Mouse (Mus musculus) adrenal gland, postnatal 4 days (tissue): Measurements from ENCODE around the gene 9430015G10Rik. TPM values are rescaled to one million over a fixed set of nuclear protein-coding genes. Genes with fewer than 3 reads are reported as not detected.
A peak's percentile ranks its signal among the peaks of the same experiment; 100 is the strongest.

Experiments
- DNase-seq, 2 experiments: peaks; one replicate each; pipeline ENCODE4 v3.0.0; 2021 to 2022; ENCODE audit warnings: low spot score in 2 of 2, mixed read lengths in 2 of 2
- long read RNA-seq, 2 experiments: library from polyadenylated mRNA; stranded (forward); transcript quantifications; one replicate each; pipeline ENCODE4 v2.0.0; 2021
- total RNA-seq, 2 experiments: library from RNA; stranded (reverse); gene quantifications; 2 replicates each; pipeline ENCODE4 v1.2.3; 2021

9430015G10Rik gene
- 10 to 100 TPM; 18.1 to 21.1 TPM for total RNA-seq
- long read RNA-seq, experiment 1, partial matches to known transcripts = 0 of 8 reads
- long read RNA-seq, experiment 1, other reads (novel, unspliced or antisense) = 5 of 8 reads
- long read RNA-seq, experiment 2, transcript 9430015G10Rik-208 (10 exons, 2,660 nt) = major isoform, 6 of 30 reads
- long read RNA-seq, experiment 2, partial matches to known transcripts = 8 of 30 reads
- long read RNA-seq, experiment 2, other reads (novel, unspliced or antisense) = 12 of 30 reads

GRCm38 (mm10) chr4:156109570-156110331, at the start of gene 9430015G10Rik:
9430015G10Rik (plus strand) TSS chr4:156109982.
- peak; percentile 90 to 96 for DNase-seq

GRCm38 (mm10) chr4:156063861-156064509, 45.8 kb upstream of the 9430015G10Rik start:
- no peak for DNase-seq

GRCm38 (mm10) chr4:156064510-156064897, 45.3 kb upstream of the 9430015G10Rik start:
- DNase-seq = no peak

- no peak for DNase-seq
Measured at GRCm38 (mm10) chr4:156065156-156065894, 44.5 kb upstream of the 9430015G10Rik start.

- DNase-seq = no peak
Measured at GRCm38 (mm10) chr4:156067256-156067949, 42.4 kb upstream of the 9430015G10Rik start.

GRCm38 (mm10) chr4:156069701-156070100, 40.1 kb upstream of the 9430015G10Rik start:
- no peak for DNase-seq

- DNase-seq = no peak
Measured at GRCm38 (mm10) chr4:156070276-156070675, 39.5 kb upstream of the 9430015G10Rik start.

GRCm38 (mm10) chr4:156070716-156071115, 39.1 kb upstream of the 9430015G10Rik start:
- DNase-seq = no peak

- no peak for DNase-seq
Measured at GRCm38 (mm10) chr4:156076911-156077382, 32.8 kb upstream of the 9430015G10Rik start.

- DNase-seq = no peak
Measured at GRCm38 (mm10) chr4:156077499-156078301, 32.1 kb upstream of the 9430015G10Rik start.

GRCm38 (mm10) chr4:156082621-156083234, 27.1 kb upstream of the 9430015G10Rik start:
- DNase-seq = no peak

- no peak for DNase-seq
Measured at GRCm38 (mm10) chr4:156083348-156083747, 26.4 kb upstream of the 9430015G10Rik start.

GRCm38 (mm10) chr4:156084096-156084879, 25.5 kb upstream of the 9430015G10Rik start:
- no peak for DNase-seq

- no peak for DNase-seq
Measured at GRCm38 (mm10) chr4:156085256-156085655, 24.5 kb upstream of the 9430015G10Rik start.

GRCm38 (mm10) chr4:156087398-156088087, 22.2 kb upstream of the 9430015G10Rik start:
- DNase-seq = no peak

GRCm38 (mm10) chr4:156091236-156091635, 18.5 kb upstream of the 9430015G10Rik start:
- DNase-seq = no peak

GRCm38 (mm10) chr4:156092765-156093164, 17.0 kb upstream of the 9430015G10Rik start:
- DNase-seq = no peak

- no peak for DNase-seq
Measured at GRCm38 (mm10) chr4:156093758-156094157, 16.0 kb upstream of the 9430015G10Rik start.
